Mouse (Mus musculus): Measurements from ENCODE around the gene Phactr1.
A peak's percentile ranks its signal among the peaks of the same experiment; 100 is the strongest.
"Not testable (repeated sequence)": the region's sequence is repeated elsewhere in the genome, so short reads cannot be mapped to it uniquely, and the experiment has no call there.

Gene Phactr1

DNA sequence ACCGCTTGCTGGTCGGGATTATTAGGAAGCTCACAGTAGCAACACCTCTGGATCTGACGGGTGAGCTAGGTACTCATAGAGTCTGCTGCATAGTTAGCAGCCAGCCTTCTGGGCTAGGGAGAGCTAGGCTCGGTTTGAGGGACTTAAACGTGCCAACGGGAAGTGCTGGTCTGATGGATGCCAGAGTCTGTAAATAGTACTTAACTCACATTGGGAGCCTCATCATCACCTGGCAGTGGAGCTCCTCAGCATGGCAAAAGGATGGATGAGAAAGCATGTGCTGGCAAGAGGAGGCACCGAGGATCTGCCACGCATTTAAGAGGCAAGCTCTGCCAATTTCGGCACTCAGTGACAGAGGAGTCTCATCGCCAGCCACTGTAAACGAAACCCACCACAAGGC is 247.4 kb downstream of the Phactr1 start:
- DNase-seq (ENCODE audit: low read depth, low spot score): no peak

DNA sequence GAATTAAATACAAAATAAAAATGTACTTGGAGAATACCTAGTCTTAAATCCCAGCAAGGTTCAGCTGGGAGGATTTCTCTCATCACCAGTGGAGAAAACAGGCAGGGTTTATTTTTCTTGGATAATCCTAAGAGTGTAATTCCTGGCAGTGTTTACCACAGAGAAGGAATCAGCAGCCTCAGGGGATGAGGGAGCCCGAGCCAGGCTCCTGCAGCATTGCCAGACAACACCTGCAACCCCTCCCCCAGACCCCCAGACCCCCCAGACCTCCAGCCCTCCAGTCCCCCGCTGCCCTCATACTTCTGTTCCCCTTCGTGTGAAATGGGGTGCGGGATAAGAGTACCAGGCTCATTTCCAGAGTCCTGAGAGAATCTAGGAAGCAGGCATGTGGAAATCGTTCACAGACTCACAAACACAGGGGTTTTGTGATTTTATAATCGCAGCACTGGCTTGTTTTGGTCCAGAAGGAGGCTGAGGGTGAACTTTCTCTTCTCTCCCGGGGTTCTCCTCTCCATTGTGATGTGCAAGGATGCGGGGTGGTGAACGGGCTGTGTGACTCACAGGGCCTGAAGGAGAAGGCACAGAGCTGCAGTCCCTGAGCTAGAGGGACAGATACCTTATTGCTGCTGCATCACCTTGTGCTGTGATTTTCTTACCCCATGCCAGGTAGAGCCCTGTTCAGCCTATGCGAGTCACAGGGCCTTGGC is 249.3 kb downstream of the Phactr1 start:
- no peak for DNase-seq (ENCODE audit: low read depth, low spot score)

DNA sequence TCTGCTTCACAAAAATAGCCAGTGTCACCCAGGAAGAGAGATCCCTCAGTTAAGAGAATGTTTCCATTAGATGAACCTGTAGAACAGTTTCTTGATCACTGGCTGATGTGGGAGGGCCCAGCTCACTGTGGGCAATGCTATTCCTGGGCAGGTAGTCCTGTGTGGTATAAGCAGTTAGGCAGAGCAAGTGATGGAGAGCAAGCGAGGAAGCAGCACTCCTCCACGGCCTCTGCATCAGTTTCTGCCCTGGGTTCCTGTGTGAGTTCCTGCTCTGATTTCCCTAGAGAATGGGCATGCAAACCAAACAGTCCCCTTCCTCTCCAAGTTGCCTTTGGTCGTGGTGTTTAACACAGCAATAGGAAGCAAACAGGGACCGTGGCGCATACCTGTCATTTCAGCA is 251.6 kb downstream of the Phactr1 start:
- no peak for DNase-seq (ENCODE audit: low read depth, low spot score)

DNA sequence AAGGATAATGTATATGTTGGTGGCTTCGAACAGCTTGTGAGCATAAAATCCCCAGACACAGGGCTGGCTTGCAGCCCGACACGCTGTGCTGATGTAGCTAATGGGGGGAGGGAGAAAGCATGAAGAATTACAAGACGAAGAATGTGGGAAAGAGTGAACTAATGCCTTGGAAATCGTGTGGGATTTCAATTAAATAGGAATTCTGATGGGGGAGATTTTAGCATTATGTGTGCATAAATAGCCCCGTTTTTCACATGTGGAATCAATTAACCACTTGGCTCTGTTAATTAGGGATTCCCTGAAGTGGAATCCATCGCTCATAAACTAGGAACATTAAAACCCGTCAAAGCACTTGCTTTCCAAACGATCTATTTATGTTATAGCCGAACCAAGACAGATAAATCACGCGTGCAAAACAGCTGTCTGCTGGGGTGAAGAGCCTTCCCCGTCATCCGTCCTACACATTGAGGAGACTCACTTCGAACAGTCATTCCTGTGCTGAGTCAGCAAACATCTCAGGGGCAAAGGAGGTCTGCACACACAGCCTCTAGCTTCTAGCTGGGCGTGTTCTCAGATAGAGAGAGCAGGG is 254.2 kb downstream of the Phactr1 start:
- DNase-seq (ENCODE audit: low read depth, low spot score): peak; percentile 27

DNA sequence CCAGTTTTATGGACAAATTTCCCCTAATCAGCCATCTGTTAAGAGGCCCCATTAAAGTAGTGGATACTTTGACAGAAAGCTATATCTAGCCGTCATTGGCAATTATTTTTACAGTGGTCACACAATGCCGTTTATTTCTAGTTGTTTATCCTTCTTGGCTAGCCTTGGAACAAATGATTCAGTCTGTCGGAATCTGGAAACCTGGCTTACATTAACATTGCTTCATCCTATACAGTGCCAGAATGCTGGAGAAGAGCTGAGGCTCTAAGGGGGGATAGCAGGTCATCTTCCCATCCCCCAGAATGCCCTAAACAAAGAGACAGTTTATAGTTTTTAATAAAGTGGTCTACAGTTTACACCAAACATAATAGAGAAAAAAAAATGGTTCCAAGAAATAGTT is 257.4 kb downstream of the Phactr1 start:
- DNase-seq (ENCODE audit: low read depth, low spot score): no peak

DNA sequence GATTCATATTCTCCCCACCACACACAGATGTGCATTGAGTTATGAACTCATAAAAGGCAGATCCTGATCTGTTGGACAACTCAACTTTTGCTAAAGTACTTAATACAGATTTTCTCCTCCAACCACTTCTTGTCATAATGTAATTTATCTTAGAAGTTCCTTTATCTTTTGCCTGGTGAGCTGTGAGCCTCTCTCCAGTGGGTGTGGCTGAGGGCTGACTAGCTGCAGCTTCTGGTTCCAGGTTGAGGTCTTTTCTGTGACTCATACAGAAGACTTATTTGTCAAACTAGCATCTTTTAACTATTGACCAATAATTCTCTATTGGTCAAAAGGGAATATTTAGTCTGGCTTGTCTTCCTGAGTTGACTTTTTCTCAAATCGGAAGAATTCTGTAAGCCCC is 257.9 kb downstream of the Phactr1 start:
- no peak for DNase-seq (ENCODE audit: low read depth, low spot score)

DNA sequence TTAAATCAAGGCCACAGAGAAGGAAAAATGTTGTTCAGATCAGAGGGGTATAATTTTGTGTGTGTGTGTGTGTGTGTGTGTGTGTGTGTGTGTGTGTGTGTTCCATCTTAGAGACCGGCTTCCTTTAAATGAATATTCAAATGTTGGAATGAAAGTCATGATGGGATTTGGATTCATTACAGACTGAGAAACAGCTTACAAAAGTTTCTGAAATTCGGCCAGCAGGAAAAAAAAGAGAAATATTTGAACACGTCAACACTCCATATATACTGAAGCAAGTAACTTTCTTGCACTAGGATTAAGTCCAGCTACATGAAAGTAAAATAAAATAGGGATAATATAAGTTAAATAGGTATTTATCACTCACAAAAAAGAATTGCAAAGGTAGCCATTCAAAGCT is 259.8 kb downstream of the Phactr1 start:
- no peak for DNase-seq (ENCODE audit: low read depth, low spot score)

DNA sequence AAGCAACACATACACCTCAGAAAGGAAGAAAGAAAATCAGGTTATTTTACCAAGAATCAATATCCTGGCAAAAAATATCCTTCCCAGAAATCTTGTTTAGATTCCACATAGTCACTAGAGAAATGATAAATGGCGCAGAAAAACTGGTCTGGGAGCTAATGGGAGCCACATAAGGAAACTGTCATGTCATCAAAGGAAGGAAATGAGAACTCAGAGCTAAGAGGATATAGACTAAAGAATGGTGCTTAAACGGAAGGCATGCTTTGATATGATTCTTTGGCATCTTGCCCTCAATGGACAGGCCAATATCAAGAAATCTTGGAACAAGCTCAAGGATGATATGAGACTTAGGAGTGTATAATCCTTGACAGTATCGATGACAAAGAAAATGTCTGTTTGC is 263.7 kb downstream of the Phactr1 start:
- DNase-seq (ENCODE audit: low read depth, low spot score): no peak

DNA sequence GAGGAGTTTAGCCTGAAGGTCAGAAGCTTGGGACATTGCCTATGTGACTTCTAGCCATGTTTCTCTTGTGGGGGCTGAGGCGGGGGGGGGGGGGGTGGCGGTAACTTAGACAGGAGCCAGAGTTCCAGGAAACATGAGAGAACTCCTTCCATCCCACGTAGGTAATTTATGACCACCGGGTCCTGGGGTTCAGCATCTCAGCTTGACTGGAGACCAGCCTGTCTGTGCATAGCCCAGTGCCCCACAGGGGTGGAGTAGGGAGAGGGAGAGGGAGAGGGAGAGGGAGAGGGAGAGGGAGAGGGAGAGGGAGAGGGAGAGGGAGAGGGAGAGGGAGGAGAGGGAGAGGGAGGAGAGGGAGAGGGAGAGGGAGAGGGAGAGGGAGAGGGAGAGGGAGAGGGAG is 264.8 kb downstream of the Phactr1 start:
- not testable (repeated sequence) for DNase-seq (ENCODE audit: low read depth, low spot score)

DNA sequence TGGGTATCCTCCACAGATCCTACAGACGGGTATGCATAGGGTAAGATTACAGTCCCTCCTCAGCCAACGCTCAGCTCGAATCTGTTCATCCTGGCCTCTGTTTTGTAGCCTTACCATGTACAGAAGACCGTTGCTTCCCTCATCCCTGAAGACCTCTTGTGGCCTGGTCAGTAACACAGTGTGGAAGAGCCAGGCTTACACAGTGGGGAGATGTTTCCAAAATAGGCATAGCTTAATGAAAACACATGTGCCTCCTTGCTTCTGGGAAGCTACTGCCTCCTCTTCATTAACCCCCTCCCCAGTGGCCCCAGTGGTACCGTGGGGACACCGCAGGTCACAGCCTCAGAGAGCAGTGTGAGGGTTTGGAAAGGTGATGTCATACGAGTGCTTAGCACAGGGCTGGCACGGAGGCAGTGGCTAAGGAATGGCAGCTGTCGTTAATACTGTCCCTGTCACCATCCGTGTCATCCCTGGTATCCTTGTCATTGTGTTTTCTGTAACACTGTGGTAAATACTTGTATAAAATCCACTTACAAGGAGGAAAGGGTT is 268.4 kb downstream of the Phactr1 start:
- DNase-seq (ENCODE audit: low read depth, low spot score): no peak

DNA sequence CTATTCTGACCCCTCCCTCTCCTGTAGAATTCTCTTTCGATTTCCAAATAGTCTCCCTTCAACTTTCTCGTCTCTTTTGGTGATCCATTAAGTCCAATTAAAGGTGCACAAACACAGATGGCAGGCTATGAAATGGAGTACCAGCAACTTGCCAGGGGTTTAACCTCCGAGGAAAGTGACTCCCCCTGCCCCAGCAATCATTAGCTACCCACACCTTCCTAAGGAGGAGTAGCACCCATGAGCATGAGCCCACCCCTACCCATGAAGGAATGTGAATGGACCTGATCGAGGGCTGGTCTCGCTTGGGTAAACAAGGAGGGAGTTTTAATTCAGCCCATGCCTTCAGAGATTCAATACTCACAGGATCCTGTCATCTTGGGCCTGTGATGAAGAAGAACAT is 268.9 kb downstream of the Phactr1 start:
- DNase-seq (ENCODE audit: low read depth, low spot score): no peak

DNA sequence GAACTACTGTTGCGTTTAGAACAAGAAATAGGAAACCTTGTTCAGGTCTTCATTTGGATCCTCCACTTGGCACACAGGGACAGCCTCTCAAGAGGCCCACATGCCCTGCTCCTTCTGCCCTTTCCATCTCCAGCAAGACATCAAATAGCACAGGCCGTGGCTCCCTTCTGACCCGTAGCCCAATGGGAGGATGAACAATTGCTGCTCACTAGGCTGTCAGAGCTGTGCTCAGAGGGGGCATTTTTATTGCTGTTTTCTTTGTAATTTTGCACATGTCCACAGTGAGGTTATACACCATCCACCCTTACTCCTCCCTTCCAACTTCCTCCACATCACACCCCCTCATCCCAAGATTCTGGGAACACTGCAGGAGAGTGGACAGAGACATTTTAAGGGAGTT is 269.6 kb downstream of the Phactr1 start:
- no peak for DNase-seq (ENCODE audit: low read depth, low spot score)

DNA sequence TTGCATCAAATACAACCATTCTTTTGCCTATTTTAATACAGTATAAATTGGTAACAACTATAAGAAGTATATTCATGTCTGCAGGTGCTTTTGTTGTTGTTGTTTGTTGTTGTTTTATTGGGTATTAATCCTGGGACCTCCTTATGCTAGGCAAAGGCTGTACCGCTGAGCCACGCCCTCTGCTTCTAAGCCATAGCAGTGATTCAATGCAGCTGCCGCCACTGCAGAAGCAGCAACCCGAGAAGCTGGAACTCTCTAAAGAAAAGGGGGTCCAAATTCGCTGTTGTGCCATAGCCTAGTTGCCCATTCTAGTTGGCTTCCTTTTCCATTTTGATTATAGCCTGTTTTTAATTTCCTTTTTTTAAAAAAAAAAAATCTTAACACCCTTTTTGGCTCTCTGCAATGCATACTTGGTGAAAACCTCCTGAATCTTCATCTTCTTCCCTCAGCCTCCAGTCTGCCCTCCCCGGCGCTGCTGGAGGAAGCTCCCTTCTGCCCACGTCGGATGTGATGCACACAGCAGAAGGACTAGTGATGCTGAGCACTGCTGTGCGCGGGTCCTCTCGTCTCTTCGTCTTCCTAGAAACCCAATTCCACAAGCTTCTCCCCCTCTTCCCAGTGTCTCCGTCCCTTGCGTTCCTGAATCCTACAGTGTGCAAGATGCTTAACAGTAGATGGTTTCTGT is 271.8 kb downstream of the Phactr1 start:
- no peak for DNase-seq (ENCODE audit: low read depth, low spot score)

DNA sequence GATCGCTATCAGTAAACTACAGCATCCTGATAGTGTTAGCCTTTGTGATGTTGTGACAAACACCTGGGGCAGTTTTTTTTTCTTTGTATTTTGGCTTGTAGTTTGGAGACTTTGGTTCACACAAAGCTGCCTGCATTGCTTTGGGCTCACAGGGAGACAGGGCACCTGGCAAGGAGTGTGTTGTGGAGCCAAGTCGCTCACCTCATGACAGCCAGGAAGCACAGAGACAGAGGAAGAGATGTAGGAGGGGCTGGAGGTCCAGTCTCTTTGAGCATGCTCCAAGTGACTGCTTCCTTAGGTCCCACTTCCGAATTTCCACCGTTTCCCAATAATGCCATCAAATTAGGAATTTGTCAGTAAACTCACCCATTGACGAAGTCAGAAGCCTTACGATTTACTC is 272.6 kb downstream of the Phactr1 start:
- no peak for DNase-seq (ENCODE audit: low read depth, low spot score)

DNA sequence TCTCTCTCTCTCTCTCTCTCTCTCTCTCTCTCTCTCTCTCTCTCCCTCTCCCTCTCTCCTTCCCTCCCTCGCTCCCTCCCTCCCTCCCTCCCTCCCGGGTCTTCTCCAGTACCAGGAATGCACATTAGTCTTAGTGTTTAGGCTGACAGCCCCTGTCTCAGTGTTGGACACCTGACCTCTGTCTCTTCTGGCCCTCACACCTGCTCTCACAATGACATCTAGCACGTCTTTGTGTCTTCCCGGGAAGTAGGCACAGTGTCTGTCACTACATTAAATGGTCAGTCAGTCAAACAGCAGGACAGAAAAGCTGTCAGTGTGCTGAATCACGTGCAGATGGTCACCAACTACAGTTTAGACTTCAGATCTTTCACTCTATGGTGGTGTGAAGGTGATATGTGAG is 273.7 kb downstream of the Phactr1 start:
- no peak for DNase-seq (ENCODE audit: low read depth, low spot score)

DNA sequence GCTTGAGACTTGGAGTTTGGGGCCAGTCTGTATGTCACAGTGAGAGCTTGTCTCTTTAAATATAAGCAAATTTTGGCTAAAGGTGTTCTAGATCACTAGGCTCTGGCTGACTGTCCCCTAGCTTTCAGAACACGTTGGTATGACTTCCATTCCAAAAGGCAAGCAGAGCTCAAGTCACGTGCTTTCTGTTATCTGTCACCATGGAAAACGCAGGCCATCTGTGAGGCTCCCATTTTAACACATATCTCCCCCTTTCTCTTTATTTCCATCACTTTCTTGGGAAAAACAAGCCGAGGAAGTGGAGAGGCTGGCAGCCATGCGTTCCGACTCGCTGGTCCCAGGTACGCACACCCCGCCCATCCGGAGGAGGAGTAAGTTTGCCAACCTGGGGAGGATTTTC is 275.9 kb downstream of the Phactr1 start:
- DNase-seq (ENCODE audit: low read depth, low spot score): no peak

DNA sequence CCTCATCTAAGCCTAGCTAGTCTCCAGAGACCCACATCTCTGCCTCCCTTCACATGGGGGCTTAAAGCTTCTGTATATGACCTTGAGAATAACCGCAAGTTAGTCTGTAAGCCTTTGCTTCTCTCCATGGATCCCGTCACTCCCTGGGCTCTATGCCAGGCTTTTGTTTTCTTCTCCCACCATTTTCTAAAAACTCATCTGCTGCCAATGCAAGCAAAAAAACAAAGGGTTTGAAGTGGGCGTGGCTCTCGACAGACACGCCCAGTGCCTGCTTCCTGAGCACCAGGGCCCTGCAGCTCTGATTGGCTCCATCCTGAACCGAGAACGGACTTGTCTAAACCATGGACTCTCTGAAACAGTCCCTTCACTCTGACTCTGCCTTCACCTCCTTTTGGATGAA is 277.4 kb downstream of the Phactr1 start:
- DNase-seq (ENCODE audit: low read depth, low spot score): no peak

DNA sequence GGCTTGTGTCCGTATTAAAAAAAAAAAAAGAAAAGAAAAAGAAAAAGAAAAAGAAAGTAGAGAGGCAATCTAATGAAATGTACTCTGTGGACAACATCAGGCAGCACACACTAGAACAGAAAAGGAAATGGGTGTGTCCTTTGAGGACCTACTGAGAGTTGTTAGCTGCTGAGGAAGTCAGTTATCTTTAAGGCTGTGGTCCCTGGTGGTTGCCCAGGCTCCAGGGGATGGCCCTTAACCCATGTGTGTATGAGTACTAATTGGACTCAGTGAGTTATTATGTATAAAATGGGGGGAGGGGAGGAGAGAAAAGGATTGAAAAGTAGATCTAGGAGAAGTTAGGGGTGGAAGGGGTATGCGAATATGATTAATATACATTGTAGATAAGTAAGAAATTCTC is 278.4 kb downstream of the Phactr1 start:
- no peak for DNase-seq (ENCODE audit: low read depth, low spot score)

DNA sequence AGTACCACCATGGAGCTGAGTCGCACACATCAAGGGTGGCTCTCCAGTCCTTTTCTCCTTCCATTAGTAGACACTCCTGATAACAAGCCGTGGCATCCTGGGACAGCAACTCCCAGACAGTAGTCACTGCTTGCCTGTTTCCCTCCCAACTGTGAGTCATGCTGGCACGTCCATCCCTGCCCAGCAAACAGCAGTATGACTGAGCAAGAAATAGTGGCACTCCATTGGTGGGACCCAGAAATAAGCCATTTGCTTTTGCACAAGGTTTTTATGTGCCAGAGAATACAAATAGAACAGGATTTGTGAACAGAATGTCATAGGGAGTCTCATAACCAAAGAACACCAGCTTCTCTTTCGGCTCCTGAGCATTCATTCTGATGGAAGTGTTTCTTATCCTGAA is 281.1 kb downstream of the Phactr1 start:
- no peak for DNase-seq (ENCODE audit: low read depth, low spot score)

DNA sequence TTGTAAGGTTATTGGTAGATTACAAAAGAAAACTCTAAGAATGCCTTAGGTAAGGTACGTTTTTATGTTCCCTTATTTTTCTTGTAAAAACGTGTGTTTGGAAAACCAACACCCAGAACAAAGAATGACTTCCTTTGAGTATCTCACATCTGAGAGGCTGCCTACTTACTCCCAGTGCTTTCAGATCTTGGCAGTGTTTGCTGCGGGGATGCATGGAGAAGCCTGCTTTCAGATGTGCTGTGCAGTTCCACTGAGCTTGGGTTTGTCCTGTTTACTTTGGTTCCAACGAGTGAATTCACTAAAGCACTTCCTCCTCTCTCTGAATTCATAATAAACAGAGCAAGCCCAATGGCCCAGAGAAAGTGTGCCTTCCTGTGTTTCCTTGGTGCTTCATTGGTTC is 288.1 kb downstream of the Phactr1 start:
- DNase-seq (ENCODE audit: low read depth, low spot score): no peak

DNA sequence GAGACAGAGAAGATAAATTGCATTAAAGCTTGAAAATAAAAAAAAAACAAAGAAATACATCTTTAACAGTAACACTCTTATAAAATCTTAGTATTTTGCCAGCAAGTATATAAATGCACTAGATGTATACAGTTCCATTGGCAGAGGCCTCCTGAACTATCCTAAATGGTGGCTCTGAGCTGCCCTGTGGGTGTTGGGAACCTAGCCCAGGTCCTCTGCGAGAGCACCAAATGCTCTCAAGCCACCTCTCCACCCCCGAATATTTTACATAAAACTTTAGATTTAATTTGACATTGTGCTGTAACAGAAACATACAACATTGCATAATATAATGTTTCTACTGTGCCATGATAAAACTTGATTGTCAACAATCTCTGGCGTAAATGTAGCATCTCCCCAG is 293.1 kb downstream of the Phactr1 start:
- DNase-seq (ENCODE audit: low read depth, low spot score): no peak

DNA sequence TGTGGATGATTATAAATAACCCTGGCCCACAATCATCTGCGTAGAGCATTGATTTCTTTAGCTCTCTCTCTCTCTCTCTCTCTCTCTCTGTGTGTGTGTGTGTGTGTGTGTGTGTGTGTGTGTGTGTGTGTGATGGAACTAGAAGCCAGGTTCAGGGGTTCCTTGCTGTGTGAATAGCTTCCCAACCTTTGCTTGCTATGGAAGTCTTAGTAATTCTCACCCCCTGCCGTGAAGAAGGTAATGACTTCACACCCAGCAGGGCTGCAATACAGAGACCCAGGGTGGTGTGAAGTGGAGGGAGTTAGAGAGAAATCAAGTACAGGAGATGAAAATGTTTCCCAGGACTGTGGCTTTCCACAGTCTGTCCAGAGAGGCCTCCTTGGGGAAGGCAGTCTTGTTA is 293.5 kb downstream of the Phactr1 start:
- DNase-seq (ENCODE audit: low read depth, low spot score): no peak

DNA sequence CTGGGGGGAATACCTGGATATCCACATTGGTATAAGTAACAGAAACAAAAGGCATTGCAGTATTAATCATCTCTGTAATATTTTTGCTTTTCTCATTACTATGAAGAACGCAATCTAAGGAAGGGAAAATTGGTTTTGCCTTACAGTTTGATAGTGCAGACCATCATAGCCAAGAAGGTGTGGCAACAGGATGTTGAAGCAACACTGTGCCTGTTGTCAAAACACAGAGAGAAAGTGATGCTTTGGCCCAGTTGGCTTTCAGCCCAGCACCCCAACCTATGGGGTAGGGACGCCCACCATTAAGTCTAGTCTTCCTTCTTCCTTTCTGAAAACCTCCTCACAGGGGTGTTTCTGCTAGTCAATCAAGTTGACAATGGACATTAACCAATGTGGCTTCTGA is 294.1 kb downstream of the Phactr1 start:
- no peak for DNase-seq (ENCODE audit: low read depth, low spot score)

All from embryo, embryonic 11.5 days (tissue).